Mouse (Mus musculus): ENCODE measurements at regions not wholly inside any gene's neighbourhood (a gene's known extent, or its start where the extent isn't known, plus 50 kb on each side); places are given as distances from the start of the nearest gene placed in this dataset.

- ATAC-seq (no peak), DNase-seq (no peak)
- no peak for TF ChIP-seq CTCF (IDR thresholded peaks at IDR 0.05; ENCODE audit: low read depth)
- no peak overlapping the region for H3K27ac ChIP-seq (ENCODE audit: low read depth, low read length)
- no peaks in the 10 kb centered on the region for H3K27me3 ChIP-seq (ENCODE audit: insufficient read depth, low read length)
- 63% methylated on average over 4 of the region's 4 CpGs for WGBS
- no peak overlapping the region for H3K4me3 ChIP-seq (ENCODE audit: low read depth, low read length)
- no peak overlapping the region for H3K4me2 ChIP-seq (ENCODE audit: low read depth)
- no peaks in the 10 kb centered on the region for H3K4me1 ChIP-seq (ENCODE audit: insufficient read depth)
- H3K9me3 ChIP-seq (ENCODE audit: low read length) = no peaks in the 10 kb centered on the region
- no peaks in the 10 kb centered on the region for H3K36me3 ChIP-seq (ENCODE audit: insufficient read depth)
- no peak overlapping the region for H3K9ac ChIP-seq
Measured at GRCm38 (mm10) chr15:64613503-64613902, 204.0 kb upstream of the Gm21798 start.

GRCm38 (mm10) chr15:64618471-64618870, 199.0 kb upstream of the Gm21798 start:
- Histone ChIP-seq H3K4me1 (ENCODE audit: insufficient read depth) (no peaks in the 10 kb centered on the region), H3K27me3 (ENCODE audit: insufficient read depth, low read length) (no peaks in the 10 kb centered on the region), H3K9me3 (ENCODE audit: low read length) (no peaks in the 10 kb centered on the region), H3K4me3 (ENCODE audit: low read depth, low read length) (no peak overlapping the region), H3K27ac (ENCODE audit: low read depth, low read length) (no peak overlapping the region), H3K9ac (no peak overlapping the region), H3K4me2 (ENCODE audit: low read depth) (no peak overlapping the region), H3K36me3 (ENCODE audit: insufficient read depth) (no peaks in the 10 kb centered on the region)
- 72% methylated on average over 3 of the region's 3 CpGs for WGBS
- ATAC-seq (no peak), DNase-seq (no peak)
- TF ChIP-seq CTCF (IDR thresholded peaks at IDR 0.05; ENCODE audit: low read depth) = no peak

GRCm38 (mm10) chr15:64621876-64622275, 195.6 kb upstream of the Gm21798 start:
- no peak overlapping the region for H3K9ac ChIP-seq
- H3K27ac ChIP-seq (ENCODE audit: low read depth, low read length) = no peak overlapping the region
- no peaks in the 10 kb centered on the region for H3K36me3 ChIP-seq (ENCODE audit: insufficient read depth)
- H3K4me2 ChIP-seq (ENCODE audit: low read depth) = no peak overlapping the region
- H3K27me3 ChIP-seq (ENCODE audit: insufficient read depth, low read length) = no peaks in the 10 kb centered on the region
- no peaks in the 10 kb centered on the region for H3K9me3 ChIP-seq (ENCODE audit: low read length)
- ATAC-seq = no peak
- 97% methylated on average over 3 of the region's 3 CpGs for WGBS
- DNase-seq = no peak
- TF ChIP-seq CTCF (IDR thresholded peaks at IDR 0.05; ENCODE audit: low read depth) = no peak
- H3K4me1 ChIP-seq (ENCODE audit: insufficient read depth) = no peaks in the 10 kb centered on the region
- H3K4me3 ChIP-seq (ENCODE audit: low read depth, low read length) = no peak overlapping the region

GRCm38 (mm10) chr15:64622591-64622990, 194.9 kb upstream of the Gm21798 start:
- no peaks in the 10 kb centered on the region for H3K36me3 ChIP-seq (ENCODE audit: insufficient read depth)
- no peaks in the 10 kb centered on the region for H3K4me1 ChIP-seq (ENCODE audit: insufficient read depth)
- DNase-seq (no peak), ATAC-seq (no peak)
- H3K4me2 ChIP-seq (ENCODE audit: low read depth) = no peak overlapping the region
- H3K27me3 ChIP-seq (ENCODE audit: insufficient read depth, low read length) = no peaks in the 10 kb centered on the region
- H3K9ac ChIP-seq = no peak overlapping the region
- WGBS = 89% methylated on average over 4 of the region's 4 CpGs
- no peak overlapping the region for H3K27ac ChIP-seq (ENCODE audit: low read depth, low read length)
- H3K9me3 ChIP-seq (ENCODE audit: low read length) = no peaks in the 10 kb centered on the region
- no peak overlapping the region for H3K4me3 ChIP-seq (ENCODE audit: low read depth, low read length)
- no peak for TF ChIP-seq CTCF (IDR thresholded peaks at IDR 0.05; ENCODE audit: low read depth)

GRCm38 (mm10) chr15:64626359-64626758, 191.1 kb upstream of the Gm21798 start:
- no peaks in the 10 kb centered on the region for H3K4me1 ChIP-seq (ENCODE audit: insufficient read depth)
- no peaks in the 10 kb centered on the region for H3K27me3 ChIP-seq (ENCODE audit: insufficient read depth, low read length)
- H3K4me3 ChIP-seq (ENCODE audit: low read depth, low read length) = no peak overlapping the region
- no peak for TF ChIP-seq CTCF (IDR thresholded peaks at IDR 0.05; ENCODE audit: low read depth)
- no peaks in the 10 kb centered on the region for H3K9me3 ChIP-seq (ENCODE audit: low read length)
- H3K36me3 ChIP-seq (ENCODE audit: insufficient read depth) = no peaks in the 10 kb centered on the region
- DNase-seq (no peak), ATAC-seq (0 out of 2 replicates have a peak, but pooled peaks have one; percentile 34)
- no peak overlapping the region for H3K27ac ChIP-seq (ENCODE audit: low read depth, low read length)
- no peak overlapping the region for H3K4me2 ChIP-seq (ENCODE audit: low read depth)
- 95% methylated on average over 6 of the region's 6 CpGs for WGBS
- H3K9ac ChIP-seq = no peak overlapping the region

GRCm38 (mm10) chr15:64627258-64627657, 190.2 kb upstream of the Gm21798 start:
- TF ChIP-seq CTCF (IDR thresholded peaks at IDR 0.05; ENCODE audit: low read depth) = peak; percentile 92
- Histone ChIP-seq H3K27me3 (ENCODE audit: insufficient read depth, low read length) (no peaks in the 10 kb centered on the region), H3K4me1 (ENCODE audit: insufficient read depth) (no peaks in the 10 kb centered on the region), H3K27ac (ENCODE audit: low read depth, low read length) (no peak overlapping the region), H3K9ac (no peak overlapping the region), H3K36me3 (ENCODE audit: insufficient read depth) (no peaks in the 10 kb centered on the region), H3K4me3 (ENCODE audit: low read depth, low read length) (no peak overlapping the region), H3K4me2 (ENCODE audit: low read depth) (0 out of 2 replicates have a peak overlapping the region, but pooled peaks have one; percentile 20), H3K9me3 (ENCODE audit: low read length) (no peaks in the 10 kb centered on the region)
- DNase-seq = peak; percentile 89
- 13% methylated on average over 9 of the region's 9 CpGs for WGBS
- ATAC-seq = peak; percentile 76
